ENCODE assay signal across 9 mouse cellular contexts in genomic region chr7:113961500-113961895, GRCm38 (mm10).
DNase-seq lines count a peak whose midpoint lies in the region; ATAC-seq and TF ChIP-seq lines count a peak whose summit lies in the region.
"Had no signal": no experiment of that assay in that cellular context is flagged by ENCODE, and none has a peak within 500 bp of the region (broad histone marks: within the 10 kb centered on the region; RNA-seq: fewer than 3 reads in every experiment).

No protein-coding gene starts in this region.

- no peak overlapping the region for H3K4me2 ChIP-seq in stomach, embryonic 16.5 days (ENCODE audit: low read depth, low read length)
- H3K4me2 ChIP-seq in stomach, postnatal 0 days (replicated peaks; ENCODE audit: low read depth): no peak overlapping the region
- H3K4me2 ChIP-seq: liver, embryonic 13.5 days had no signal

- no peak overlapping the region for H3K9ac ChIP-seq in stomach, embryonic 16.5 days (ENCODE audit: low read length)
- no peak overlapping the region for H3K9ac ChIP-seq in stomach, postnatal 0 days (ENCODE audit: low read length)
- H3K9ac ChIP-seq: liver, embryonic 13.5 days had no signal

- WGBS in heart, embryonic 10.5 days: 82% methylated on average over 3 of the region's 3 CpGs
- WGBS in stomach, embryonic 16.5 days: 47% methylated on average over 3 of the region's 3 CpGs
- WGBS in stomach, postnatal 0 days: 58% methylated on average over 3 of the region's 3 CpGs

- H3K4me3 ChIP-seq in heart, embryonic 10.5 days: no peak overlapping the region
- H3K4me3 ChIP-seq in stomach, embryonic 16.5 days (replicated peaks; ENCODE audit: low read length): no peak overlapping the region
- no peak overlapping the region for H3K4me3 ChIP-seq in stomach, postnatal 0 days (ENCODE audit: low read depth, low read length)
- H3K4me3 ChIP-seq: liver, embryonic 13.5 days had no signal

- TF ChIP-seq EP300 in stomach, postnatal 0 days (optimal IDR thresholded peaks at IDR 0.05): no peak

- 0 out of 2 replicates have a peak, but pooled peaks have one; percentile 25 for ATAC-seq in stomach, embryonic 16.5 days (ENCODE audit: insufficient read depth, low FRiP score)
- ATAC-seq in stomach, postnatal 0 days (ENCODE audit: low FRiP score, low TSS enrichment): no peak

- H3K9me3 ChIP-seq in heart, embryonic 10.5 days: no peaks in the 10 kb centered on the region
- H3K9me3 ChIP-seq in stomach, embryonic 16.5 days (replicated peaks; ENCODE audit: control insufficient read depth, low read length): no peaks in the 10 kb centered on the region
- H3K9me3 ChIP-seq in stomach, postnatal 0 days (ENCODE audit: control insufficient read depth, low read length): no peaks in the 10 kb centered on the region
- H3K9me3 ChIP-seq: liver, embryonic 13.5 days had no signal

- H3K27me3 ChIP-seq in heart, embryonic 10.5 days (ENCODE audit: insufficient read depth, poor library complexity, severe bottlenecking): no peaks in the 10 kb centered on the region
- H3K27me3 ChIP-seq in stomach, embryonic 16.5 days (ENCODE audit: control insufficient read depth, insufficient read depth, low read length): no peaks in the 10 kb centered on the region
- no peaks in the 10 kb centered on the region for H3K27me3 ChIP-seq in stomach, postnatal 0 days (ENCODE audit: control insufficient read depth, insufficient read depth, low read length)
- H3K27me3 ChIP-seq: liver, embryonic 13.5 days had no signal

- peaks cover 9% of the 10 kb centered on the region; the same call in 1 of the 2 replicates for H3K36me3 ChIP-seq in heart, embryonic 10.5 days
- no peaks in the 10 kb centered on the region for H3K36me3 ChIP-seq in stomach, embryonic 16.5 days (ENCODE audit: control insufficient read depth, insufficient read depth, low read length)
- no peaks in the 10 kb centered on the region for H3K36me3 ChIP-seq in stomach, postnatal 0 days (ENCODE audit: control insufficient read depth, insufficient read depth, low read length)
- H3K36me3 ChIP-seq: liver, embryonic 13.5 days had no signal

- peaks cover 20% of the 10 kb centered on the region for H3K4me1 ChIP-seq in heart, embryonic 10.5 days
- no peaks in the 10 kb centered on the region for H3K4me1 ChIP-seq in stomach, embryonic 16.5 days (ENCODE audit: control insufficient read depth, insufficient read depth, low read length)
- H3K4me1 ChIP-seq in stomach, postnatal 0 days (replicated peaks; ENCODE audit: control insufficient read depth, insufficient read depth): no peaks in the 10 kb centered on the region
- H3K4me1 ChIP-seq: liver, embryonic 13.5 days had no signal

- H3K27ac ChIP-seq in heart, embryonic 10.5 days: no peak overlapping the region
- H3K27ac ChIP-seq in stomach, embryonic 16.5 days (ENCODE audit: low read length): no peak overlapping the region
- no peak overlapping the region for H3K27ac ChIP-seq in stomach, postnatal 0 days (replicated peaks)
- H3K27ac ChIP-seq: liver, embryonic 13.5 days had no signal

- TF ChIP-seq CTCF in stomach, postnatal 0 days (IDR thresholded peaks at IDR 0.05; ENCODE audit: low read depth): no peak

- peak; percentile 35 to 38 for DNase-seq in heart, adult 18-20 months
- no peak for DNase-seq in heart, embryonic 10.5 days (ENCODE audit: low spot score)
- DNase-seq in stomach, postnatal 0 days (ENCODE audit: low spot score): no peak
- DNase-seq in gastrocnemius, postnatal 25 days: peak; percentile 46
- DNase-seq in testis, postnatal 14 days (ENCODE audit: low spot score): peak; percentile 10
- DNase-seq in kidney, adult 8-10 months: no peak
- no peak for DNase-seq in urinary bladder, postnatal 4 days (ENCODE audit: low spot score in 2 of 2)
- DNase-seq: liver, embryonic 13.5 days had no signal

Comparison
In these comparisons a context has a peak if more than half of its experiments do, and no peak if none do; other contexts are left out.
1. DNase-seq: peak in heart, adult 18-20 months (2 of 2), gastrocnemius, postnatal 25 days (single experiment) and testis, postnatal 14 days (single experiment); none in heart, embryonic 10.5 days (single experiment), stomach, postnatal 0 days (single experiment), kidney, adult 8-10 months (0 of 2) and urinary bladder, postnatal 4 days (0 of 2).